Mouse (Mus musculus): ENCODE measurements at regions not wholly inside any gene's neighbourhood (a gene's known extent, or its start where the extent isn't known, plus 50 kb on each side); places are given as distances from the start of the nearest gene placed in this dataset.

- 73% methylated on average over 4 of the region's 4 CpGs for WGBS (ENCODE audit: insufficient replicate concordance)
Measured at GRCm38 (mm10) chr2:147623116-147623515, 261.4 kb downstream of the Pax1 start.

GRCm38 (mm10) chr2:147617849-147618248 lies 256.1 kb downstream of the Pax1 start:
- 76% methylated on average over 10 of the region's 10 CpGs for WGBS (ENCODE audit: insufficient replicate concordance)
- Histone ChIP-seq H3K4me3 (ENCODE audit: low read depth, low read length) (no peak overlapping the region), H3K36me3 (ENCODE audit: control insufficient read depth, insufficient read depth, low read length) (no peaks in the 10 kb centered on the region), H3K9ac (ENCODE audit: low read depth, low read length) (no peak overlapping the region), H3K27me3 (ENCODE audit: control insufficient read depth, insufficient read depth, low read length) (no peaks in the 10 kb centered on the region), H3K4me1 (ENCODE audit: control insufficient read depth, insufficient read depth, low read length) (no peaks in the 10 kb centered on the region), H3K4me2 (no peak overlapping the region), H3K9me3 (replicated peaks; ENCODE audit: control insufficient read depth, low read length) (no peaks in the 10 kb centered on the region), H3K27ac (ENCODE audit: low read depth, low read length) (no peak overlapping the region)
- ATAC-seq (replicated peaks; ENCODE audit: insufficient number of reproducible peaks, low FRiP score, low TSS enrichment), result no peak

More at GRCm38 (mm10) chr2:147623116-147623515, 261.4 kb downstream of the Pax1 start:
- no peaks in the 10 kb centered on the region for H3K27me3 ChIP-seq (ENCODE audit: control insufficient read depth, insufficient read depth, low read length)
- H3K27ac ChIP-seq (ENCODE audit: low read depth, low read length), result no peak overlapping the region
- H3K4me3 ChIP-seq (ENCODE audit: low read depth, low read length), result no peak overlapping the region
- H3K4me1 ChIP-seq (ENCODE audit: control insufficient read depth, insufficient read depth, low read length), result no peaks in the 10 kb centered on the region
- no peak for ATAC-seq (replicated peaks; ENCODE audit: insufficient number of reproducible peaks, low FRiP score, low TSS enrichment)
- no peak overlapping the region for H3K9ac ChIP-seq (ENCODE audit: low read depth, low read length)
- H3K36me3 ChIP-seq (ENCODE audit: control insufficient read depth, insufficient read depth, low read length), result no peaks in the 10 kb centered on the region
- H3K4me2 ChIP-seq, result no peak overlapping the region
- H3K9me3 ChIP-seq (replicated peaks; ENCODE audit: control insufficient read depth, low read length), result no peaks in the 10 kb centered on the region

DNA sequence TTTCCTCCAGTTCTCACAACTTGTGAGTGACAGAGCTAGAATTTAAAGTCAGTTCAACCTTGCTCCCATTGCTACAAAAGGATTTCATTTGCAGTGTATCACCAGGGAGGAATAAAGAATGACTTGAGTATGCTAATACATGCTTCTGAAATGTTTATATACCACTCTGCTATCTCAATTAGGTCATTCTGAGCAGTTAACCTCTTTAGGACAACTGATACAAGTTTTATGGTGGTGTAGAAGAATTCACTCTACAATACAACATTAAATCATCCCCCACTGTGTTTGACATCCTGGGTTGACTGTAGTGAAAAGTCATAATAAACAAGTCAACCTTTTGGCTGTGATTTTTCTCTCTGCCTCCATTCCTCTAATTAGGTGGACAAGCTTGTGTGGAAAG lies 248.6 kb downstream of the Pax1 start:
- Histone ChIP-seq H3K4me1 (ENCODE audit: control insufficient read depth, insufficient read depth, low read length) (no peaks in the 10 kb centered on the region), H3K4me2 (no peak overlapping the region), H3K27me3 (ENCODE audit: control insufficient read depth, insufficient read depth, low read length) (no peaks in the 10 kb centered on the region), H3K36me3 (ENCODE audit: control insufficient read depth, insufficient read depth, low read length) (no peaks in the 10 kb centered on the region), H3K9me3 (replicated peaks; ENCODE audit: control insufficient read depth, low read length) (no peaks in the 10 kb centered on the region), H3K27ac (ENCODE audit: low read depth, low read length) (no peak overlapping the region), H3K9ac (ENCODE audit: low read depth, low read length) (no peak overlapping the region), H3K4me3 (ENCODE audit: low read depth, low read length) (no peak overlapping the region)
- no peak for ATAC-seq (replicated peaks; ENCODE audit: insufficient number of reproducible peaks, low FRiP score, low TSS enrichment)

DNA sequence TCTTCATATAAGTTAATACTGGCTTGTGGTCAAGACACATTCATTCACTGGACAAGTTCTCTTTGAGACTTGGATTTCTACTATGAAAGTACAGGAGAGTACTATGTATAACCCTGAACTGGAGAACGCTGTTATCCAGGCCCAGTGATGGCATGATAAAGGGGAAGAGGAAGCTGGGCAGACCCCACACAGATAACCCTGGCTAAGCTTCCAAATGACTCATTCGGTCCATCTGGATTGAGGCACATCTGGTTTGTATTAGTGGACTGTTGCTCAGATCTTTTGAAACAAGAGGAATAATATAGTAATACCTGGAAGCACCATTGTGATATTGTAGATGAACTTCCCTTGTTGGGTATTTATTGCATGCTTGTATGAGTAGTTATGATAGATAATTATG lies 239.9 kb downstream of the Pax1 start:
- WGBS (ENCODE audit: insufficient replicate concordance), result 21% methylated on average over 2 of the region's 2 CpGs
- H3K36me3 ChIP-seq (ENCODE audit: control insufficient read depth, insufficient read depth, low read length), result no peaks in the 10 kb centered on the region
- ATAC-seq (replicated peaks; ENCODE audit: insufficient number of reproducible peaks, low FRiP score, low TSS enrichment), result no peak

DNA sequence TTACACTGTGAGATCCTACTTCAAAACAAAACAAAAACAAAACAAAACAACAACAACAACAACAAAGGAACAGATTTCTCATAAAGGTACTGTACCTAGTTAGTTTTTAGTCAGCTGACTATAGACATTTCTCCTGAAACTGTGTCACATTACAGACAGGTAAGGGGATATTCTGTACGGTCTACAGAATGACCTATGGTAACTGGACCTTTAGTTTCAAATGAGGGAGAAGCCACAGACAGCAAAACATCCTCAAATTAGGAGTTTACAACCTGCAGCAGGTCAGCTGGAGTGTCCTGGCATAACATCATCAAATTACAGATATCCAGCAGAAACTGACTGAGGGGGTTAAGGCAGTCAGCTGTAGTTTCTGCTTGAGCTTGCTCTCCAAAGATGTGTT lies 210.7 kb downstream of the Pax1 start:
- no peak for ATAC-seq (replicated peaks; ENCODE audit: insufficient number of reproducible peaks, low FRiP score, low TSS enrichment)
- Histone ChIP-seq H3K27ac (ENCODE audit: low read depth, low read length) (no peak overlapping the region), H3K4me3 (ENCODE audit: low read depth, low read length) (no peak overlapping the region), H3K9ac (ENCODE audit: low read depth, low read length) (no peak overlapping the region), H3K4me1 (ENCODE audit: control insufficient read depth, insufficient read depth, low read length) (no peaks in the 10 kb centered on the region), H3K4me2 (no peak overlapping the region), H3K27me3 (ENCODE audit: control insufficient read depth, insufficient read depth, low read length) (no peaks in the 10 kb centered on the region), H3K36me3 (ENCODE audit: control insufficient read depth, insufficient read depth, low read length) (no peaks in the 10 kb centered on the region), H3K9me3 (replicated peaks; ENCODE audit: control insufficient read depth, low read length) (no peaks in the 10 kb centered on the region)
- 83% methylated on average over 1 of the region's 1 CpGs for WGBS (ENCODE audit: insufficient replicate concordance)

More for the DNA sequence above, 239.9 kb downstream of the Pax1 start:
- Histone ChIP-seq H3K4me2 (no peak overlapping the region), H3K27me3 (ENCODE audit: control insufficient read depth, insufficient read depth, low read length) (no peaks in the 10 kb centered on the region), H3K4me1 (ENCODE audit: control insufficient read depth, insufficient read depth, low read length) (no peaks in the 10 kb centered on the region), H3K27ac (ENCODE audit: low read depth, low read length) (no peak overlapping the region), H3K9ac (ENCODE audit: low read depth, low read length) (no peak overlapping the region), H3K9me3 (replicated peaks; ENCODE audit: control insufficient read depth, low read length) (no peaks in the 10 kb centered on the region), H3K4me3 (ENCODE audit: low read depth, low read length) (no peak overlapping the region)

DNA sequence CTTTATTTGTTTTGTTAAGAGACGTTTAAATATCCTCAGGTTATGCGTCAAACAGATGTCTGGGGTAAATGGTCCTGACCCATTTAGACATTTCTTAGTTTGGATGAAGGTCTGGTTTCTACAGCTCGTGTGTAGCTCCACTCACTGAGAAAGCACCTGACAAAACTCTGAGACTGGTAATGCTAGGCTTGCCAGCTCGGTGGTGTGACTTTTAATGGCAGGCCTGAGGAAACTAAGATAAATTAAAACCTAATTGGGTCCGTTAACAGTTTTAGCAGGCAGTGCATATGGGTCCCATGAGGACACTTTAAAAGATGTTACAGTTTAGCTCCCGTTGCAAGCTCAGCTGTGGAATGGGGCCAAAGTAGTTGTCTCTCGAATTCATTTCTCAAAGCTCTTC lies 199.5 kb downstream of the Pax1 start:
- no peaks in the 10 kb centered on the region for H3K27me3 ChIP-seq (ENCODE audit: control insufficient read depth, insufficient read depth, low read length)
- H3K27ac ChIP-seq (ENCODE audit: low read depth, low read length), result no peak overlapping the region
- no peaks in the 10 kb centered on the region for H3K9me3 ChIP-seq (replicated peaks; ENCODE audit: control insufficient read depth, low read length)
- 66% methylated on average over 7 of the region's 7 CpGs for WGBS (ENCODE audit: insufficient replicate concordance)
- H3K9ac ChIP-seq (ENCODE audit: low read depth, low read length), result no peak overlapping the region
- no peak overlapping the region for H3K4me2 ChIP-seq
- no peaks in the 10 kb centered on the region for H3K36me3 ChIP-seq (ENCODE audit: control insufficient read depth, insufficient read depth, low read length)
- no peak for ATAC-seq (replicated peaks; ENCODE audit: insufficient number of reproducible peaks, low FRiP score, low TSS enrichment)
- H3K4me3 ChIP-seq (ENCODE audit: low read depth, low read length), result no peak overlapping the region
- H3K4me1 ChIP-seq (ENCODE audit: control insufficient read depth, insufficient read depth, low read length), result no peaks in the 10 kb centered on the region

DNA sequence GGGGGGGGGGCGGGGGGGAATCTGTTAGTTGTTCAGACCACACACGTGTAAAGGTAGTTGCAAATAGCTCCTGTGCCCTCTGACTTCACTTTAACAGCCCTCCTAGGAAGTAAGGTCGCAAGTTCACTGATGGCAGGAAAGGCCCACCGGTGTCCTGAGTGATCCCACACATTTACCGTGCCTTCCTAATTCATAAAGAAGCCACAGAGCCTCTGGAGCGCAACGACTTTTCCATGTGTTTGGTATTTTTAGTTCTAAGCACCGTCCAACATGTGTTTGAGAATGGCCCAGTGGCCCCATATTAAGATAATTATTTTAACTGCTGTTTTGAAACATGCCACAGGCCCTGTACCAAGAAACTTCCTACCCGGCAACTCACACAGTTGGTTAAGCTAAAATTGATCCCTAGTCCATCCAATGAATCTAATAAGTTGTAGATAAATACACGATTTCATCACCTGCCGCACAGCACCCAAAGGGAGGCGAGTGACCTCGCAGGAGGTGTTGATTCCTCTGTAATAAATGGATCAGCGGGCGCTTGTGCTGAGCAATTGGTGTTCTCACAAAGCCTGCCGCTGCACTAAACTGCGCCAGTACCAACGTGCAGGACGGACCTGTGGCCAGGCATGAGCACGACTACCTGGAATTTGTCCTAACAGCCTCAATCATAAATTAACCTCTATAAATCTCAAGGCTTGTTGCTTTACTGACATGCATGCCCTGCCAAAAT lies 198.9 kb downstream of the Pax1 start:
- ATAC-seq (replicated peaks; ENCODE audit: insufficient number of reproducible peaks, low FRiP score, low TSS enrichment), result no peak
- no peak overlapping the region for H3K4me3 ChIP-seq (ENCODE audit: low read depth, low read length)
- 79% methylated on average over 20 of the region's 20 CpGs for WGBS (ENCODE audit: insufficient replicate concordance)

GRCm38 (mm10) chr2:147529161-147529560 lies 167.4 kb downstream of the Pax1 start:
- 68% methylated on average over 2 of the region's 2 CpGs for WGBS (ENCODE audit: insufficient replicate concordance)
- no peaks in the 10 kb centered on the region for H3K4me1 ChIP-seq (ENCODE audit: control insufficient read depth, insufficient read depth, low read length)
- ATAC-seq (replicated peaks; ENCODE audit: insufficient number of reproducible peaks, low FRiP score, low TSS enrichment), result no peak

More for the DNA sequence above, 198.9 kb downstream of the Pax1 start:
- Histone ChIP-seq H3K4me2 (no peak overlapping the region), H3K27ac (ENCODE audit: low read depth, low read length) (no peak overlapping the region), H3K9ac (ENCODE audit: low read depth, low read length) (no peak overlapping the region), H3K4me1 (ENCODE audit: control insufficient read depth, insufficient read depth, low read length) (no peaks in the 10 kb centered on the region), H3K27me3 (ENCODE audit: control insufficient read depth, insufficient read depth, low read length) (no peaks in the 10 kb centered on the region), H3K36me3 (ENCODE audit: control insufficient read depth, insufficient read depth, low read length) (no peaks in the 10 kb centered on the region), H3K9me3 (replicated peaks; ENCODE audit: control insufficient read depth, low read length) (no peaks in the 10 kb centered on the region)

GRCm38 (mm10) chr2:147515436-147515835 lies 153.7 kb downstream of the Pax1 start:
- no peaks in the 10 kb centered on the region for H3K27me3 ChIP-seq (ENCODE audit: control insufficient read depth, insufficient read depth, low read length)
- no peaks in the 10 kb centered on the region for H3K9me3 ChIP-seq (replicated peaks; ENCODE audit: control insufficient read depth, low read length)
- no peak overlapping the region for H3K4me3 ChIP-seq (ENCODE audit: low read depth, low read length)
- no peaks in the 10 kb centered on the region for H3K36me3 ChIP-seq (ENCODE audit: control insufficient read depth, insufficient read depth, low read length)
- H3K27ac ChIP-seq (ENCODE audit: low read depth, low read length), result no peak overlapping the region
- no peaks in the 10 kb centered on the region for H3K4me1 ChIP-seq (ENCODE audit: control insufficient read depth, insufficient read depth, low read length)
- H3K4me2 ChIP-seq, result no peak overlapping the region
- no peak for ATAC-seq (replicated peaks; ENCODE audit: insufficient number of reproducible peaks, low FRiP score, low TSS enrichment)
- no peak overlapping the region for H3K9ac ChIP-seq (ENCODE audit: low read depth, low read length)
- 73% methylated on average over 3 of the region's 3 CpGs for WGBS (ENCODE audit: insufficient replicate concordance)

More at GRCm38 (mm10) chr2:147529161-147529560, 167.4 kb downstream of the Pax1 start:
- Histone ChIP-seq H3K36me3 (ENCODE audit: control insufficient read depth, insufficient read depth, low read length) (no peaks in the 10 kb centered on the region), H3K27me3 (ENCODE audit: control insufficient read depth, insufficient read depth, low read length) (no peaks in the 10 kb centered on the region), H3K9ac (ENCODE audit: low read depth, low read length) (no peak overlapping the region), H3K4me3 (ENCODE audit: low read depth, low read length) (no peak overlapping the region), H3K27ac (ENCODE audit: low read depth, low read length) (no peak overlapping the region), H3K9me3 (replicated peaks; ENCODE audit: control insufficient read depth, low read length) (no peaks in the 10 kb centered on the region), H3K4me2 (no peak overlapping the region)

Data from heart, embryonic 11.5 days (tissue).